Mouse (Mus musculus): ENCODE data around the gene Cmss1.

Gene Cmss1

GRCm38 (mm10) chr16:57295216-57295934 lies 311.3 kb downstream of the Cmss1 start:
- no peak for DNase-seq (ENCODE audit: low spot score in 2 of 2)

- DNase-seq (ENCODE audit: low spot score in 2 of 2) = no peak
Measured at GRCm38 (mm10) chr16:57292765-57293164, 313.9 kb downstream of the Cmss1 start, which contains the start of gene Tmem30c. Gene Tmem30c, minus strand, starts transcription at chr16:57292865.

GRCm38 (mm10) chr16:57292296-57292695 lies 314.4 kb downstream of the Cmss1 start:
- no peak for DNase-seq (ENCODE audit: low spot score in 2 of 2)

- DNase-seq (ENCODE audit: low spot score in 2 of 2) = no peak
Measured at GRCm38 (mm10) chr16:57291696-57292095, 315.0 kb downstream of the Cmss1 start.

GRCm38 (mm10) chr16:57281417-57281816 lies 325.2 kb downstream of the Cmss1 start:
- no peak for DNase-seq (ENCODE audit: low spot score in 2 of 2)

- DNase-seq (ENCODE audit: low spot score in 2 of 2) = no peak
Measured at GRCm38 (mm10) chr16:57280221-57281217, 326.1 kb downstream of the Cmss1 start.

GRCm38 (mm10) chr16:57278976-57279626 lies 327.6 kb downstream of the Cmss1 start:
- no peak for DNase-seq (ENCODE audit: low spot score in 2 of 2)

GRCm38 (mm10) chr16:57269751-57270150 lies 336.9 kb downstream of the Cmss1 start:
- DNase-seq (ENCODE audit: low spot score in 2 of 2) = no peak

- DNase-seq (ENCODE audit: low spot score in 2 of 2) = no peak
Measured at GRCm38 (mm10) chr16:57268058-57268841, 338.4 kb downstream of the Cmss1 start.

GRCm38 (mm10) chr16:57267068-57267467 lies 339.6 kb downstream of the Cmss1 start:
- DNase-seq (ENCODE audit: low spot score in 2 of 2) = no peak

GRCm38 (mm10) chr16:57260152-57260551 lies 346.5 kb downstream of the Cmss1 start:
- no peak for DNase-seq (ENCODE audit: low spot score in 2 of 2)

- DNase-seq (ENCODE audit: low spot score in 2 of 2) = no peak
Measured at GRCm38 (mm10) chr16:57259356-57260083, 347.1 kb downstream of the Cmss1 start.

Measured in urinary bladder, postnatal 36 days (tissue).